Mouse (Mus musculus) liver, embryonic 14.5 days (tissue): ENCODE measurements around the gene Kiz. TPM values are rescaled to one million over a fixed set of nuclear protein-coding genes. Genes with fewer than 3 reads are reported as not detected.
A peak's percentile ranks its signal among the peaks of the same experiment; 100 is the strongest.

Experiments used
- ATAC-seq: fragments of 200-750 bp; cut with Nextera tagmentation; 2 replicates; pipeline ENCODE4 v1.8.0; 2017; ENCODE audit warnings: moderate number of reproducible peaks, mild to moderate bottlenecking, moderate library complexity; ENCODE audit not compliant: insufficient read depth
- DNase-seq, 3 experiments: peaks; one replicate each; pipeline ENCODE4 v3.0.0-alpha.2; 2012 to 2013; ENCODE audit warnings: low read depth in 3 of 3, low spot score in 3 of 3
- H3K27ac ChIP-seq: fragments of 300-500 bp; sonication (generic); 2 replicates; pipeline ENCODE4 v1.5.1; 2014; ENCODE audit warnings: moderate library complexity, mild to moderate bottlenecking, control low read depth, inconsistent platforms
- H3K27me3 ChIP-seq: fragments of 300-500 bp; sonication (generic); 2 replicates; pipeline ENCODE4 v1.6.1; 2014; ENCODE audit warnings: mild to moderate bottlenecking, low read length, moderate library complexity; ENCODE audit not compliant: control insufficient read depth, insufficient read depth
- H3K36me3 ChIP-seq: fragments of 300-500 bp; sonication (generic); replicated peaks from 2 replicates; pipeline ENCODE4 v1.6.1; 2014; ENCODE audit warnings: low read depth; ENCODE audit not compliant: control insufficient read depth, insufficient read depth
- H3K4me1 ChIP-seq, 2 experiments: fragments of 200-500 bp in 1 of 2; fragments of 300-500 bp in 1 of 2; sonication (generic) in 1 of 2; replicated peaks; 2 replicates each; pipeline ENCODE4 v1.6.1; 2012 to 2014; ENCODE audit warnings: antibody characterized with exemption in 1 of 2, inconsistent platforms in 1 of 2, low read length in 1 of 2; ENCODE audit not compliant: control insufficient read depth in 2 of 2, insufficient read depth in 2 of 2
- H3K4me2 ChIP-seq: fragments of 300-500 bp; sonication (generic); 2 replicates; pipeline ENCODE4 v1.6.1; 2014; ENCODE audit warnings: low read depth, mild to moderate bottlenecking, control low read depth, moderate library complexity
- H3K4me3 ChIP-seq, 2 experiments: fragments of 200-500 bp in 1 of 2; fragments of 300-500 bp in 1 of 2; sonication (generic) in 1 of 2; 2 replicates each; pipeline ENCODE4 v1.5.1; 2012 to 2014; ENCODE audit warnings: low read depth in 2 of 2, low read length in 2 of 2, mild to moderate bottlenecking in 2 of 2, control low read depth in 1 of 2, inconsistent platforms in 1 of 2, moderate library complexity in 1 of 2; ENCODE audit not compliant: insufficient read depth in 1 of 2
- H3K9ac ChIP-seq: fragments of 300-500 bp; sonication (generic); replicated peaks from 2 replicates; pipeline ENCODE4 v1.6.1; 2014; ENCODE audit warnings: mild to moderate bottlenecking, control low read depth, moderate library complexity
- H3K9me3 ChIP-seq: fragments of 300-500 bp; sonication (generic); 2 replicates; pipeline ENCODE4 v1.6.1; 2016; ENCODE audit warnings: low read length, mixed read lengths; ENCODE audit not compliant: control insufficient read depth
- CTCF ChIP-seq: IDR thresholded peaks from 2 replicates; pipeline ENCODE4 v1.5.1; 2016; ENCODE audit warnings: antibody characterized with exemption, low read depth, control low read depth
- EP300 ChIP-seq: IDR thresholded peaks from 2 replicates; pipeline ENCODE4 v1.6.1; 2016; ENCODE audit warnings: antibody characterized with exemption, low read depth
- WGBS: fragments of 180-500 bp; shearing (Covaris S2); extraction: QIAGEN DNeasy Blood & Tissue Kit; methylation state at CpG from one replicate; pipeline ENCODE4 v1.1.7; 2014; ENCODE audit not compliant: insufficient replicate concordance; 5-methylcytosine and 5-hydroxymethylcytosine counted together
- polyA plus RNA-seq, 2 experiments: library from polyadenylated mRNA; depleted of rRNA in 1 of 2; stranded (reverse) in 1 of 2; unstranded in 1 of 2; fragments of >200 nt; fragmentation: Nextera tagmentation in 1 of 2; extraction: Ambion mirVana in 1 of 2; gene quantifications; 2 replicates each; pipeline versions ENCODE4 v1.2.1 to v1.2.3; 2012 to 2014

The Kiz gene
- polyA plus RNA-seq, 2 experiments = 6.5 to 11.5 TPM

GRCm38 (mm10) chr2:147007265-147007664 lies 151.6 kb downstream of the Kiz start:
- no peaks in the 10 kb centered on the region for H3K27me3 ChIP-seq
- TF ChIP-seq CTCF = no peak
- TF ChIP-seq EP300 = no peak
- no peak overlapping the region for H3K9ac ChIP-seq

GRCm38 (mm10) chr2:147009084-147009483 lies 153.4 kb downstream of the Kiz start:
- DNase-seq (no peak), ATAC-seq (no peak)
- TF ChIP-seq EP300 (no peak), CTCF (no peak)
- Histone ChIP-seq H3K27ac (no peak overlapping the region), H3K27me3 (no peaks in the 10 kb centered on the region), H3K4me2 (no peak overlapping the region), H3K9ac (no peak overlapping the region), H3K9me3 (no peaks in the 10 kb centered on the region), H3K4me1 (peaks cover 8 to 16% of the 10 kb centered on the region in 2 experiments), H3K36me3 (no peaks in the 10 kb centered on the region), H3K4me3 (no peak overlapping the region)

More at GRCm38 (mm10) chr2:147007265-147007664, 151.6 kb downstream of the Kiz start:
- Histone ChIP-seq H3K27ac (no peak overlapping the region), H3K4me3 (no peak overlapping the region), H3K4me2 (no peak overlapping the region), H3K9me3 (no peaks in the 10 kb centered on the region), H3K36me3 (no peaks in the 10 kb centered on the region), H3K4me1 (peaks cover 6 to 14% of the 10 kb centered on the region in 2 experiments)
- ATAC-seq (no peak), DNase-seq (no peak)
- 30% methylated on average over 2 of the region's 2 CpGs for WGBS

GRCm38 (mm10) chr2:147010141-147010540 lies 154.5 kb downstream of the Kiz start:
- H3K4me3 ChIP-seq = no peak overlapping the region
- TF ChIP-seq EP300 = no peak
- no peak for TF ChIP-seq CTCF
- H3K9me3 ChIP-seq = no peaks in the 10 kb centered on the region
- no peaks in the 10 kb centered on the region for H3K36me3 ChIP-seq
- H3K4me2 ChIP-seq = no peak overlapping the region
- no peak for DNase-seq
- no peaks in the 10 kb centered on the region for H3K27me3 ChIP-seq
- peaks cover 8 to 23% of the 10 kb centered on the region in 2 experiments for H3K4me1 ChIP-seq
- WGBS = 74% methylated on average over 4 of the region's 4 CpGs
- ATAC-seq = no peak
- H3K9ac ChIP-seq = no peak overlapping the region
- H3K27ac ChIP-seq = no peak overlapping the region

- WGBS = 58% methylated on average over 9 of the region's 9 CpGs
- no peak for DNase-seq
- TF ChIP-seq EP300 (no peak), CTCF (no peak)
- ATAC-seq = no peak
- Histone ChIP-seq H3K36me3 (no peaks in the 10 kb centered on the region), H3K9ac (no peak overlapping the region), H3K9me3 (no peaks in the 10 kb centered on the region), H3K4me3 (no peak overlapping the region), H3K27ac (no peak overlapping the region), H3K27me3 (no peaks in the 10 kb centered on the region), H3K4me2 (no peak overlapping the region), H3K4me1 (peaks cover 8 to 26% of the 10 kb centered on the region in 2 experiments)
These were observed 155.3 kb downstream of the Kiz start for GRCm38 (mm10) chr2:147010952-147011351.

- Histone ChIP-seq H3K4me3 (peak overlapping the region; percentile 64 to 85), H3K27ac (no peak overlapping the region), H3K36me3 (no peaks in the 10 kb centered on the region), H3K4me1 (peaks cover 8 to 26% of the 10 kb centered on the region in 2 experiments), H3K9me3 (no peaks in the 10 kb centered on the region), H3K27me3 (no peaks in the 10 kb centered on the region), H3K4me2 (peak overlapping the region; percentile 79), H3K9ac (no peak overlapping the region; the same call in 1 of the 2 replicates)
- DNase-seq = peak in 2 of 3 experiments; percentile 11 to 12
- WGBS = 24% methylated on average over 3 of the region's 3 CpGs
- no peak for ATAC-seq
- TF ChIP-seq EP300 (no peak), CTCF (no peak)
These were observed 155.9 kb downstream of the Kiz start for GRCm38 (mm10) chr2:147011474-147012140.
